Mouse (Mus musculus): Measurements from ENCODE around the gene Enpp6. TPM values are rescaled to one million over a fixed set of nuclear protein-coding genes. Genes with fewer than 3 reads are reported as not detected.

Enpp6 gene
- polyA plus RNA-seq, 1 experiment from 2014 or later: 0.86 TPM

- Histone ChIP-seq H3K4me2 (replicated peaks; ENCODE audit: low read depth, low read length) (no peak overlapping the region), H3K9ac (replicated peaks; ENCODE audit: low read depth) (no peak overlapping the region), H3K9me3 (ENCODE audit: low read length) (no peaks in the 10 kb centered on the region), H3K36me3 (ENCODE audit: insufficient read depth, low read length) (no peaks in the 10 kb centered on the region), H3K27me3 (replicated peaks; ENCODE audit: insufficient read depth, low read length) (no peaks in the 10 kb centered on the region), H3K4me3 (ENCODE audit: low read depth, low read length) (no peak overlapping the region), H3K4me1 (ENCODE audit: insufficient read depth, low read depth, low read length) (no peaks in the 10 kb centered on the region), H3K27ac (ENCODE audit: low read length) (no peak overlapping the region)
- WGBS: 42% methylated on average over 5 of the region's 5 CpGs
- peak; percentile 92 for ATAC-seq
- DNase-seq (ENCODE audit: low spot score): peak; percentile 74
- TF ChIP-seq CTCF (IDR thresholded peaks at IDR 0.05): no peak
- TF ChIP-seq EP300 (IDR thresholded peaks at IDR 0.05): peak; percentile 25; the same call in 1 of the 2 replicates
Observed at GRCm38 (mm10) chr8:46991081-46991480, 4.4 kb downstream of the Enpp6 start.

- Histone ChIP-seq H3K9ac (replicated peaks; ENCODE audit: low read depth) (no peak overlapping the region), H3K4me1 (ENCODE audit: insufficient read depth, low read depth, low read length) (no peaks in the 10 kb centered on the region), H3K27ac (ENCODE audit: low read length) (no peak overlapping the region), H3K4me3 (ENCODE audit: low read depth, low read length) (no peak overlapping the region), H3K4me2 (replicated peaks; ENCODE audit: low read depth, low read length) (no peak overlapping the region), H3K36me3 (ENCODE audit: insufficient read depth, low read length) (no peaks in the 10 kb centered on the region), H3K9me3 (ENCODE audit: low read length) (no peaks in the 10 kb centered on the region), H3K27me3 (replicated peaks; ENCODE audit: insufficient read depth, low read length) (no peaks in the 10 kb centered on the region)
- 91% methylated on average over 9 of the region's 9 CpGs for WGBS
- TF ChIP-seq EP300 (IDR thresholded peaks at IDR 0.05): no peak
- TF ChIP-seq CTCF (IDR thresholded peaks at IDR 0.05): no peak
- DNase-seq (ENCODE audit: low spot score) (no peak), ATAC-seq (no peak)
Observed at GRCm38 (mm10) chr8:46992579-46992978, 5.9 kb downstream of the Enpp6 start.

- no peak for TF ChIP-seq EP300 (IDR thresholded peaks at IDR 0.05)
- Histone ChIP-seq H3K27ac (ENCODE audit: low read length) (no peak overlapping the region), H3K9me3 (ENCODE audit: low read length) (no peaks in the 10 kb centered on the region), H3K36me3 (ENCODE audit: insufficient read depth, low read length) (no peaks in the 10 kb centered on the region), H3K9ac (replicated peaks; ENCODE audit: low read depth) (no peak overlapping the region), H3K4me1 (ENCODE audit: insufficient read depth, low read depth, low read length) (no peaks in the 10 kb centered on the region), H3K27me3 (replicated peaks; ENCODE audit: insufficient read depth, low read length) (no peaks in the 10 kb centered on the region), H3K4me3 (ENCODE audit: low read depth, low read length) (no peak overlapping the region), H3K4me2 (replicated peaks; ENCODE audit: low read depth, low read length) (no peak overlapping the region)
- ATAC-seq: no peak
- 36% methylated on average over 9 of the region's 9 CpGs for WGBS
- no peak for DNase-seq (ENCODE audit: low spot score)
Observed at GRCm38 (mm10) chr8:46995931-46996664, 9.4 kb downstream of the Enpp6 start.

GRCm38 (mm10) chr8:47005676-47006075, 19.0 kb downstream of the Enpp6 start:
- no peaks in the 10 kb centered on the region for H3K4me1 ChIP-seq (ENCODE audit: insufficient read depth, low read depth, low read length)
- ATAC-seq (no peak), DNase-seq (ENCODE audit: low spot score) (no peak)
- H3K27ac ChIP-seq (ENCODE audit: low read length): no peak overlapping the region
- no peaks in the 10 kb centered on the region for H3K9me3 ChIP-seq (ENCODE audit: low read length)
- no peak overlapping the region for H3K4me3 ChIP-seq (ENCODE audit: low read depth, low read length)
- no peak overlapping the region for H3K4me2 ChIP-seq (replicated peaks; ENCODE audit: low read depth, low read length)
- H3K9ac ChIP-seq (replicated peaks; ENCODE audit: low read depth): no peak overlapping the region
- H3K36me3 ChIP-seq (ENCODE audit: insufficient read depth, low read length): no peaks in the 10 kb centered on the region
- H3K27me3 ChIP-seq (replicated peaks; ENCODE audit: insufficient read depth, low read length): no peaks in the 10 kb centered on the region
- TF ChIP-seq EP300 (IDR thresholded peaks at IDR 0.05) (no peak), CTCF (IDR thresholded peaks at IDR 0.05) (no peak)
- 82% methylated on average over 5 of the region's 5 CpGs for WGBS

- H3K4me1 ChIP-seq (ENCODE audit: insufficient read depth, low read depth, low read length): no peaks in the 10 kb centered on the region
- no peak overlapping the region for H3K9ac ChIP-seq (replicated peaks; ENCODE audit: low read depth)
- TF ChIP-seq EP300 (IDR thresholded peaks at IDR 0.05) (no peak), CTCF (IDR thresholded peaks at IDR 0.05) (no peak)
- H3K27ac ChIP-seq (ENCODE audit: low read length): no peak overlapping the region
- no peaks in the 10 kb centered on the region for H3K27me3 ChIP-seq (replicated peaks; ENCODE audit: insufficient read depth, low read length)
- no peak overlapping the region for H3K4me2 ChIP-seq (replicated peaks; ENCODE audit: low read depth, low read length)
- no peaks in the 10 kb centered on the region for H3K9me3 ChIP-seq (ENCODE audit: low read length)
- H3K36me3 ChIP-seq (ENCODE audit: insufficient read depth, low read length): no peaks in the 10 kb centered on the region
- ATAC-seq: no peak
- no peak overlapping the region for H3K4me3 ChIP-seq (ENCODE audit: low read depth, low read length)
- WGBS: 53% methylated on average over 9 of the region's 9 CpGs
- no peak for DNase-seq (ENCODE audit: low spot score)
Observed at GRCm38 (mm10) chr8:47006785-47007184, 20.1 kb downstream of the Enpp6 start.

- Histone ChIP-seq H3K4me3 (ENCODE audit: low read depth, low read length) (no peak overlapping the region), H3K9ac (replicated peaks; ENCODE audit: low read depth) (no peak overlapping the region), H3K36me3 (ENCODE audit: insufficient read depth, low read length) (no peaks in the 10 kb centered on the region), H3K9me3 (ENCODE audit: low read length) (no peaks in the 10 kb centered on the region), H3K27me3 (replicated peaks; ENCODE audit: insufficient read depth, low read length) (no peaks in the 10 kb centered on the region), H3K27ac (ENCODE audit: low read length) (no peak overlapping the region), H3K4me1 (ENCODE audit: insufficient read depth, low read depth, low read length) (no peaks in the 10 kb centered on the region), H3K4me2 (replicated peaks; ENCODE audit: low read depth, low read length) (no peak overlapping the region)
- ATAC-seq (no peak), DNase-seq (ENCODE audit: low spot score) (no peak)
- TF ChIP-seq EP300 (IDR thresholded peaks at IDR 0.05): no peak
- no peak for TF ChIP-seq CTCF (IDR thresholded peaks at IDR 0.05)
- 73% methylated on average over 13 of the region's 13 CpGs for WGBS
Observed at GRCm38 (mm10) chr8:47008220-47008773, 21.6 kb downstream of the Enpp6 start.

Data from lung, postnatal 0 days (tissue).